Mouse (Mus musculus) spleen, adult 18-20 months (tissue): ENCODE results near the gene BC052040.

Source experiments
- DNase-seq, 2 experiments: peaks; one replicate each; pipeline ENCODE4 v3.0.0; 2022; ENCODE audit warnings: mixed read lengths in 2 of 2

Gene BC052040

DNA sequence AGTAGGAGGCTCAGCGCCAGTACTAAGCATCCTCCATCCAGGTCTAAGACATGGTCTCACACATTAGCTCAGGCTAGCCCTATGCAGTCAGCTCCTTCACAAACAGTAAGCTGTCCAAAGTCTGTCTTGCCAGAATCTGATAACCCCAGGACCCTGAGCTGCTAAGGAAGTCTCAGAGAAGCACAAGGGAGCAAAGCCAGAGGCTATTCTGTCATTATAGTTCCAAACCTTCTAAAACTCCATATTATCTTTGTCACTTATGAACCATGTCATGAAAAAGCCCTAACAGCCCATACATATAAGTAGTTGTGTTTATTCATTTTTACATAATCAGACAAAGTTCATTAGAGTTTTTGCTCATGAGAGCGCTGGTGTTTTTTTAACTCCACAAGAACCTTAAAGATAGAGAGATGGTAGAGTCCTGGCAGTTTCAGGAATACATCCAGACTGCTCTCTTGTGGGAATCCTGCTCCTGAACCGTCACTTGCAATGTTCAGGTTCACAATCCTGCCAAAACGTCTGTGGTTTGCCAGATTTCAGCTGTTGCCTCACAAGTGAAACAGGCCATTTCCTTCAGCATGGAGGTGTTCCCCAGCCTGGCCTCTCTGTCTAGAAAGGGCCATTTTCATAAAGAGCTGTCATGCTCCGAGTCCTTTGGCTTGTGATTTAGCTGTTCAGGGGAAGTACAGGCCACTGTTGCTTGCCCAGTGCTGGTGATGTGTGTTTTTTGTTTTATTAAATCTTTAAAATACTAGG is 192.8 kb downstream of the BC052040 start:
- no peak for DNase-seq

GRCm38 (mm10) chr2:115775488-115776217 is 194.1 kb downstream of the BC052040 start:
- DNase-seq, result no peak

DNA sequence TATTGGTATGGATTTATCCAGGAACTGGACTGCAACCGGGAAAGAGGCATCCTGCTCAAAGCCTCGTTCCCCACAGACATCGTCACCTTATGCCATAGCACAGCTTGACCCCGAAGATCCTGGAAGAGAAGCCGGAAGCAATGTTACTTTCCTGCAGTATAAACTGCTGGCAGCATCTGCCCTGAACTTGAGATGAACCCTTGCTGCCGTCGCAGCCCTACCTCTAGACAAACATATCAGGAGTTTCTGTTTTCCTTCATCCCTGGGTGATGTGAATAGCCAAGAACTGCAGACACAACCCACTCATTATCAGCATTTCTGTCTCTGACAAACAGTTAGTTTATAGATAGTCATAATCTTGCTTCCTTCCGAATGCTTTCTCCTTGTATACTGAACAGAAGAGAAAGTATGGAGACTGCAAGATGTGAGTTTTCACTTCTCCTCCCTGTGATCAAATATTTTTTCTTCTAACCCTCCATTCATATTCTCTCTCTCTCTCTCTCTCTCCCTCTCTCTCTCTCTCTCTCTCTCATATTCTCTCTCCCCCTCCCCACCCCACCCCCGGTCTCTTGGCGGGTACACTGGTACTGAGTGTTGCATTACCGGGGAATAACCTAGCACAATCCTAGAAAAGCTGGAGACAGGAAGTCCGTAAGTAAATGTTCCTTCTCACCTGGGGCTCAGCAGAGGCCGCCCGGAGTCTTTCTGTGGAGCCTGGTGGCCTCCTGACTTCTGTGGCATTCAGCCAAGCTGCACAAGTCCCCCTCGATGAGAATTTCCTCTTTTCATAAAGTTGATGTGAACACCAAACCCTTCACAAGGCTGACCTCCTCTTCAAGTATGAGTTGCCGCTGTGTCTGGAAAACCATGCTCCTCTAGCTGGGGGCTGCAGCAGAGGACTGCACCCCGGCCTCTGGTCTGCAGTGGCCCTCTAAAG is 195.7 kb downstream of the BC052040 start:
- DNase-seq, result no peak

- no peak for DNase-seq
Measured at GRCm38 (mm10) chr2:115780546-115781011, 199.1 kb downstream of the BC052040 start.

DNA sequence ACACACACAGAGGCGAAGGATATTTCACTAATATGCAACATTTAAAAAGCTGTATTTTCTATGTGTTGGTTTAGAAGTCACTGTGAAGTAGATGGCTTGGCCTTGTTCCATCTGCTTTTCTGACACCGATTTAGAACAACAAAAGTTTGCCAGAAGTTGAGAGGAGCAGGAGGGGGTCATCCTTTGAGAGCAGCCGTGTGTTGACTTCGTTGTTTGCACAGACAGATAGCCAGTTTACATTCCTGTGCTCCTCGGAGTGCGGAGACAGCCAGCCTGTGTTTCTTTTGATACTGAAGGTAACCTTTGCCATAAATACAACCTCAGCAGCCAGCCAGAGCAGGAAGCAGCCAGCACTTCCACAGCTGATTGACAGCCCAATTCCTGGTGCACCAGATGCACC is 204.2 kb downstream of the BC052040 start:
- no peak for DNase-seq

DNA sequence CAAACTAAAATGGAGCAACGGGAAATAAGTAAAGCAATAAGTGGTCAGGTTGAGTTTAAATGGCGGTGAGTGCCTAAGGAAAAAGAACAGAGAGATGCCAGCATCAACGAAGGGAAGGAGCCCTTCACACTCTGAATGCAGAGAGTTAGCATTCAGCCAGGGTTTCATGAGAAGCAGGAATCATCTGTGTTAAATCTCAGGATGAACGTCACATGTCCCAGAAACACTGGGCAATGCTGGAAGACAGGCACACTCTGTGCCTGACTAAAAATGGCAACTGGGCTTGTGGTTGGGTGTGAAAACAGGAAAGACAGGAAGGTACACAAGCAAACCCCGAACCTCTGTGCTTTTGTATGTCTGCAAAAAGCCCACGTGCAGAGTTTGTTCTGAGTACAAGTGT is 217.3 kb downstream of the BC052040 start:
- DNase-seq, result no peak

GRCm38 (mm10) chr2:115808376-115808775 is 226.9 kb downstream of the BC052040 start:
- DNase-seq, result no peak

- DNase-seq, result no peak
Measured at GRCm38 (mm10) chr2:115813316-115813715, 231.8 kb downstream of the BC052040 start.

DNA sequence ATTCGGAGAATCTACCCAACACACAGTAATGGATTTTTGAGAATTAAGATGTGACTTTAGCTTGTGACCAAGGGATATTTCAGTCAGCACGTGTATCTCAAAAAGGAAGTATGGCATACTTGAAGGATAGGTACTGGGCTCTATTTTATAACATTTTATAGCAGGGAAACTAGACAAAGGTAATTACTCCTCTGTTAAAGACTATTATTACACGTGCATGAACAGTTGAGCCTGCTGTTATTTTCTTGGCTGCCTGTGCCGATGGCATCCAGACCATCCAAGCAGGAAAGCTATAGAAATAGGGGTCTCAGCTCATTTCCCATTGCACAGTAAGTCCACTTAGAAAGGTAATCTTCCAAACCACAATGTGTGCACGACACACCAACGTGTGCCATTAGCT is 232.2 kb downstream of the BC052040 start:
- DNase-seq, result no peak

GRCm38 (mm10) chr2:115817959-115818358 is 236.4 kb downstream of the BC052040 start:
- DNase-seq, result no peak

DNA sequence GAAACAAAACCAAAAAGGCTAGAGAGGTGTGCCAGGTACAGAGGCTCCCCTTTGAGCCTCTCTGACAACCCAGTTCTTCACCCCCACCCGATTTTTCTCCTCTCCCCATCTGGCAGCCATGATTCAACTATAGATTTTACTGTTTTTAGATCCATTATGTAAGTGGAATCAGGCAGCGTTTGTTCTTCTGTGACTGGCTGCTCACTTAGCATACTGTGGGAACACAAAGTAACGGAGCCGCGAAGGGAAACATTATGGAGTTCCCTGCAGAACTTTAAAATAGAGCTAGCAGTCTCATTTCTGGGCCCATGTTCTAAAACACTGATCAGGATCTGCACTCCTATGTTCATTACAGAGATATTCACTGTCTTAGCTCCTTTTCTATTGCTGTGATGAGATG is 240.8 kb downstream of the BC052040 start:
- no peak for DNase-seq
